Mouse (Mus musculus) gastrocnemius, adult 8-10 months (tissue): ENCODE results near the gene Fam163b. TPM values are rescaled to one million over a fixed set of nuclear protein-coding genes. Genes with fewer than 3 reads are reported as not detected.

Experiments used
- DNase-seq, 2 experiments: peaks; one replicate each; pipeline ENCODE4 v3.0.0; 2022; ENCODE audit warnings: low spot score in 2 of 2
- total RNA-seq, 4 experiments: library from RNA; stranded (reverse); gene quantifications; 2 replicates each; pipeline ENCODE4 v1.2.4; 2022

Gene Fam163b
- total RNA-seq, 4 experiments from 2014 or later: 0.08 TPM; not detected in 3

- no peak for DNase-seq
Measured at GRCm38 (mm10) chr2:27087581-27087980, 54.7 kb downstream of the Fam163b start.

- DNase-seq: no peak
Measured at GRCm38 (mm10) chr2:27086483-27087010, 55.7 kb downstream of the Fam163b start.

- no peak for DNase-seq
Measured at GRCm38 (mm10) chr2:27085801-27086200, 56.5 kb downstream of the Fam163b start.

- no peak for DNase-seq
Measured at GRCm38 (mm10) chr2:27084963-27085362, 57.3 kb downstream of the Fam163b start.

GRCm38 (mm10) chr2:27083761-27084475 lies 58.4 kb downstream of the Fam163b start:
- no peak for DNase-seq

GRCm38 (mm10) chr2:27079649-27080048 lies 62.6 kb downstream of the Fam163b start:
- no peak for DNase-seq

GRCm38 (mm10) chr2:27079152-27079584 lies 63.1 kb downstream of the Fam163b start, which contains the start of gene Adamtsl2:
Gene Adamtsl2, plus strand, starts transcription at chr2:27079379.
- peak; percentile 43 to 74 for DNase-seq

GRCm38 (mm10) chr2:27078312-27078711 lies 64.0 kb downstream of the Fam163b start:
- DNase-seq: no peak

GRCm38 (mm10) chr2:27077655-27078244 lies 64.5 kb downstream of the Fam163b start:
- DNase-seq: no peak

GRCm38 (mm10) chr2:27075485-27075884 lies 66.8 kb downstream of the Fam163b start:
- DNase-seq: no peak

- DNase-seq: no peak
Measured at GRCm38 (mm10) chr2:27074804-27075203, 67.5 kb downstream of the Fam163b start.

- no peak for DNase-seq
Measured at GRCm38 (mm10) chr2:27073407-27073806, 68.9 kb downstream of the Fam163b start.

- no peak for DNase-seq
Measured at GRCm38 (mm10) chr2:27071978-27072377, 70.3 kb downstream of the Fam163b start, which contains the start of gene Mymk. Gene Mymk, minus strand, starts transcription at chr2:27072179.

- no peak for DNase-seq
Measured at GRCm38 (mm10) chr2:27071137-27071536, 71.2 kb downstream of the Fam163b start.

GRCm38 (mm10) chr2:27070247-27070813 lies 72.0 kb downstream of the Fam163b start:
- DNase-seq: no peak

GRCm38 (mm10) chr2:27069646-27070045 lies 72.6 kb downstream of the Fam163b start:
- DNase-seq: no peak

GRCm38 (mm10) chr2:27067996-27068395 lies 74.3 kb downstream of the Fam163b start:
- DNase-seq: no peak

GRCm38 (mm10) chr2:27067124-27067523 lies 75.2 kb downstream of the Fam163b start:
- DNase-seq: no peak
